Mouse (Mus musculus) mesoderm, embryonic 11.5 days (tissue): Measurements from ENCODE around the gene Fto.

ENCODE experiments used
- DNase-seq: peaks from one replicate; pipeline ENCODE4 v3.0.0-alpha.2; 2012; ENCODE audit warnings: low read depth, low spot score

Fto gene

GRCm38 (mm10) chr8:91611723-91612362, 298.5 kb downstream of the Fto start:
- no peak for DNase-seq

GRCm38 (mm10) chr8:91612387-91613130, 299.2 kb downstream of the Fto start:
- no peak for DNase-seq

- DNase-seq = no peak
Measured at GRCm38 (mm10) chr8:91613603-91614002, 300.3 kb downstream of the Fto start.

GRCm38 (mm10) chr8:91615196-91615595, 301.9 kb downstream of the Fto start:
- no peak for DNase-seq

GRCm38 (mm10) chr8:91615781-91616683, 302.7 kb downstream of the Fto start:
- DNase-seq = no peak

- no peak for DNase-seq
Measured at GRCm38 (mm10) chr8:91617772-91618171, 304.4 kb downstream of the Fto start.

- peak; percentile 67 for DNase-seq
Measured at GRCm38 (mm10) chr8:91622757-91623156, 309.4 kb downstream of the Fto start.

- DNase-seq = peak; percentile 62
Measured at GRCm38 (mm10) chr8:91625686-91626558, 312.6 kb downstream of the Fto start.

- DNase-seq = no peak
Measured at GRCm38 (mm10) chr8:91629594-91629993, 316.3 kb downstream of the Fto start.

GRCm38 (mm10) chr8:91630320-91631033, 317.2 kb downstream of the Fto start:
- DNase-seq = no peak

GRCm38 (mm10) chr8:91632411-91632810, 319.1 kb downstream of the Fto start:
- no peak for DNase-seq

GRCm38 (mm10) chr8:91635406-91635805, 322.1 kb downstream of the Fto start:
- no peak for DNase-seq

- no peak for DNase-seq
Measured at GRCm38 (mm10) chr8:91636887-91637286, 323.6 kb downstream of the Fto start.

GRCm38 (mm10) chr8:91637684-91638083, 324.4 kb downstream of the Fto start:
- no peak for DNase-seq

GRCm38 (mm10) chr8:91638256-91638655, 324.9 kb downstream of the Fto start:
- no peak for DNase-seq

- no peak for DNase-seq
Measured at GRCm38 (mm10) chr8:91640471-91640870, 327.1 kb downstream of the Fto start.

GRCm38 (mm10) chr8:91645484-91645883, 332.2 kb downstream of the Fto start:
- DNase-seq = no peak

GRCm38 (mm10) chr8:91647959-91648358, 334.6 kb downstream of the Fto start:
- DNase-seq = no peak

- peak; percentile 46 for DNase-seq
Measured at GRCm38 (mm10) chr8:91648776-91649175, 335.5 kb downstream of the Fto start.

GRCm38 (mm10) chr8:91653561-91653960, 340.2 kb downstream of the Fto start:
- no peak for DNase-seq

GRCm38 (mm10) chr8:91657381-91657780, 344.1 kb downstream of the Fto start:
- no peak for DNase-seq
